Mouse (Mus musculus): ENCODE results near the gene Ncln.

Ncln gene

DNA sequence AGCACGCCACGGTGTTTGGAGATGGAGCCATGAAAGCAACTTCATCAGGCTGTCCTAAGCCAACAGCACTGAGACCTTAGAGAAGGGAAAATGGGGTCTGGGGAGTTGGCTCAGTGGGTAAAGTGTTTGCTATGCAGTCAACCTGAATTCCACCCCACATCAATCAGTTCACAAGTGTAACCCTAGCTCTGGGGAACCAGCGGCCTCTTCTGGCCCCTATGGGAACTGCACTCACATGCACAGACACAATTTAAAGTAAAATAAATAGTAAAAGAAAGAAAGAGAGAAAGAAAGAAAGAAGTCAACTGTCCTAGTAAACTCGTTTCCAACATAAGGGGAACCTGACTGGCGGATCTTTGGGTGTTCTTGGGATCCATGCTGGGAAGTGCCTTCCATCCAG is 17.6 kb upstream of the Ncln start:
- no peak for DNase-seq

DNA sequence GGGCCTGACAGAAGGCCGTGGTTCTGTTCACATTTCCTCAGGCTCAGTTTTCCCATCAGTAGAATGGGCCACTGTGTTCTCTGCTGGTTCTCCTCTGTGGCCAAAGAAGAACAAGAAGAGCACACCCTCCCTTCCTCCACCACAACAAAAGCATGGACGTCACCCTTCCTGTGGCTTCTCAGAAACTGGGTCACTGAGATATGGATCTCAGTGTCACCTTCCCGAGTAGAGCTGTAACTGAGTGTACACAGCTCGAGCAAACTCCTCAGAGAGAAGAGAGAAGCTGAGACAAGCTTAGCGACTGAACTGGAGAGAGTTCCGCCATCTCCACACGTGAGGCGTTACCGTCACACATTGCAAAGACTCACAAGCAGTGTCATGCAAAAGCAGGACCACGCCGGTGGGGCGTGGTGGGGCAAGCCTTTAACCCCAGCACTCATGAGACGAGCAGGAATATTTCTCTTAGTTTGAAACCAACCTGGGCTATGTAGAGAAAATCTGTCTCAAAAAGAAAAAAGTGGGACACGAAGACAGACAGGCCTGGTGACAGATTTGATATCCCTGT is 14.1 kb upstream of the Ncln start:
- no peak for DNase-seq

DNA sequence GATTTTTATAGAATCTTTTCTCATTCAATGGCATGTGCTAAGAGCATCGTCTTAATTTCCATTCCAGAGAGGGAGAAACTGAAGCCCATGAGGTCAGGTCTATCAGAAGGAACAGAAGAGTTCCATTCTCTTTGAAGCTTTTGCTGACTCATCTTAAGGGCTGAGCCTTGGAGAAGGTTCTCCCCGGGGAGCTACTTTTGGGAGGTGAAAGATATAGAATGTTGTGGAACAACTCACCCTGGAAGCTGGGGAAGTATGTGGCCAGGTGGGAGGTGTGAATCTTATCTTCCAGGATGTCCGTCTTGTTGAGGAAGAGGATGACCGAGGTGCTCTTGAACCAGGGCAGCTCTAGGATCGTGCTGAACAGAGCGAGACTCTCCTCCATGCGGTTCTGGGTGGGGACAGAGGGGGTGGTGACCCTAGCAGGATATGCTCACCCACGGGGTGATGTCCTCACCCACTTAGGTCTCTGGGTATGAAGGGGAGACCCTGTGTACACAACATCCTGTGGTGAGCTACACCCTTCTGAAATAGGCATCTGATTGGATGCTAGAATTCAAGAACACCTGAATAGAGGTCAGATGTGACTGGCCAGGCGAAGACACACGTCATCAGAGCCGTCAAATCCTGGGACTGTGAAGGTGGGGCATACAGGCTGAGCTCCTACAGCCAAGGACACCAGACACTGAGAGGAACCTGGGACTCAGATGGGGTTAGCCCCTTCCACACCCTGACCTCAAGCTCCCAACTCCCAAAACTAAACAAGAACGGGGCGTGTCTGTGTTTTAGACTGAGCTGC is 11.7 kb upstream of the Ncln start:
- no peak for DNase-seq

DNA sequence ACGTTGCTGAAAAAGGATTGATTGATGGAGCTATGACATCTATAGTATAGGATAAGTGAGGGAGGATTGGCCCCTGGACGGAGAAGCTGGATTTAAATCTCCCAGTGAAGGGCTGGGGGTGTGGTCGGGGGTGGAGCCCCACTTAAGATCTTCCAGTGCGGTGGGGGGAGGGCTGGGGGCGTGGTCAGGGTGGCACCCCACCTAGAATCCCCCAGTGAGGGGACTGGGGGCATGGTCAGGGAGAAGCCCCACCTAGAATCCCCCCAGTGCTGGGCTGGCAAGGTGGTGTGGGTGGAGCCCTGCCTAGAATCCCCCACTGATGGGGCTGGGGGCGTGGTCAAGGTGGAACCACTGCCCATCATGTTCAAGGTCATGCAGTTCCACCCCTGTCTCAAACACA is 10.9 kb upstream of the Ncln start:
- DNase-seq, result no peak

DNA sequence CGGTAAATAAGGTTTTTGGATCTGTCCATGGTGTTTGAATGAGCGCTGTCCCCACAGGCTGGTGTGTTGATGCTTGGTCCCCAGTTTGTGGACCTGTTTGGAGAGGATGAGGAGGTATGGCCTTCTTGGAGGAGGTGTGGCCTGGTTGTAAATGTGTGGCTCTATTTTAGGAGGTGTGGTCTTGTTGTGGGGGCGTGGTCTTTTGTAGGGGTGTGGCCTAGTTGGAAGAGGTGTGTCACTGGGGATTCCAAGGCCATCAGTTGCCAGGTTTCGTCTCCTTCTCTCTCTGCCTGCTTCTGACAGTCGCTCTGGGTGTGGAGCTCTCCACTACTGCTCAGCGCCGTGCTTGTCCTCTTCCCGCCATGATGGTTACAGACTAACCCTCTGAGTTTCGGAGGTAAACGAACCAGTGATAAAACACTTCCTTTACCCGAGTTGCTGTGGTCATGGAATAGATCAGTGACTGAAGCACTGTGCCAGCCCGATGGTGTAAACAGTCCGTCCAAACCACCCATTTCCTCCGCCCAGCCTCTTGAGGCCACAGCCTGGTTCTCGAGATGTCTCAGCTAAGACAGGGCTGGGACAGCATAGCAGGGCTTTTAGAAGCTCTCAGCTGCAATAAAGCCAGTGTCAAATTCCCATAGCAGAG is 8.9 kb upstream of the Ncln start:
- DNase-seq, result no peak

DNA sequence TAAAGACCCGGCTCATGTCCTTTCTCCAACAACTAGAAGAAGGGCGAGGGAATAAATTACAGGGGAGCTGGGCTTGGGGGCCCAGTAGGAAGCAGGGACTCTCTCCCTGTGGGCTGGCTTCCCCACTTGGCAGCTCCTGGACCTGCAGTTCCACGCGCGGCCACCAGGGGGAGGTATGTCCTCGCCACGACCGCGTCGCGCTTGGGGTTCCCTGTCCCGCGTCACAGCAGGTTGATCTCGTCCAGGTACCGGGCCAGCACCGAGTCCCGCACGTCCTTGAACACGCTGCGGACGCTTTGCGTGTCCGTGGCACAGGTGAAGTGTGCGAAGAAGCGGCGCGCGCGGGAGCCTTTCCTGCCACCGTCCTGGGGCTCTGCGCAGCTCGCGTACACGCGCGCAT is 6.5 kb upstream of the Ncln start:
- DNase-seq, result peak; percentile 87 to 92

DNA sequence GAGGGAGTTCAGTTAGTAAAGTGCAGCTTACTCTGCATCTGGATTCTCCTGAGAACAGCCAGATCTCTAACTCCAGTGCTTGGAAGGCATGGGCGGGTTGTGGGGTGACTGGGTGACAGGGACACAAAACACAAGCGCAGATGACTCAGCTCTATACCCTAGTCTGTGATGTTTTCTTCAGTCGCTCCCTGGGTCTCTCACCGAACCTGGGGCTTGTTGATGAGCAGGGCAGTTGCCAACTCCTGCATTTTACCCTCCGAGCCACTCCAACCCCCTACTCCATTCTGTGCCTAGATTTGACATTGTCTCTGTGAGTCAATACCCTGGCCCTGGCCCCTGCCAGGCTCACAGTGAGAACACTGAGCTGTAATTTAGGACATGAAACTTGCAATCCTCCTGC is 5.7 kb upstream of the Ncln start:
- DNase-seq, result no peak

DNA sequence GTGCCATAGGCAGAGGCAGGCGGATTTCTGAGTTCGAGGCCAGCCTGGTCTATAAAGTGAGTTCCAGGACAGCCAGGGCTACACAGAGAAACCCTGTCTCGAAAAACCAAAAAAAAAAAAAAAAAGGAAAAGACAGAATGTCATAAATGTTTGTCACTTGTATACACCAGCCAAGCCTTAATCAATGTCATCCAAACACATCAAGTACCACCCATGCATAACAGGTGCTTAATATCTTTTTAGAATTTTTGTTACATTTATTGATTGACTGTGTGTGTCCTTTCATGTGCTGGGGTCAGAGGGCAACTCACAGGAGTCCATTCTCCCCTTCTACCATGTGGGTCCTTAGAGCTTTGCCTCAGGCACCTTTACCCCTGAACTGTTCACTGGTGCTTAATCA is 3.8 kb upstream of the Ncln start, which contains the start of gene S1pr4:
Gene S1pr4 (minus strand): TSS at position 101 of the 400 bp plus-strand sequence.
- no peak for DNase-seq

DNA sequence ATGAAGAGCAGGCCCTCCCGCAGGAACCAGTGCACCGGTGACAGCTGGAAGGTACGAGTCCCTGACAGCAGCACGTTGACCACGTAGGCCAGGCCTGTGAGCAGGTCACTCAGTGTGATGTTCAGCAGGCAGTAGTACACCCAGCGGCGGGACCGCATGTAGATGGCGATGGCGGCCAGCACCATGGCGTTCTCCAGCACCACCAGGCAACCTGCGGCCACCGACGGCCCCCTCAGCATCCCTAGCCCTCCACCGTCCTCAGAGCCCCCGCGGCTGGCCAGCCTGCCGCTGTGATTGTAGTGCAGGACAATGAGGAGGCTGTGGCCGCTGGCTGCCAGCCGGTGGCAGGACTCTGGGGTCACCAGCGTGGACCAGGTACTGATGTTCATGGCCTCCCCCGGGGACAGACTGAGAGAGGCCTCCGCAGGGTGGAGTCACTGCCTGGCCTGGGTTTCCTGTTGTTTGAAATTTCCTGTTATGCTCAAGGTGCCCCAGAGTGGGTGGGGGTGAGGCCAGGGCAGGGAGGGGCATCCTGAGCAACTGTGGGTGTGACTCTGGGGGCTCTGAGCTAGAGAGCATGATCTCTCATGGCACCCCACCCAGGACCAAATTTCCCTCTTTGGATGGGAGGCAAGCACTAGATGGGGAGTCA is 3.2 kb upstream of the Ncln start:
- peak; percentile 53 to 75 for DNase-seq

DNA sequence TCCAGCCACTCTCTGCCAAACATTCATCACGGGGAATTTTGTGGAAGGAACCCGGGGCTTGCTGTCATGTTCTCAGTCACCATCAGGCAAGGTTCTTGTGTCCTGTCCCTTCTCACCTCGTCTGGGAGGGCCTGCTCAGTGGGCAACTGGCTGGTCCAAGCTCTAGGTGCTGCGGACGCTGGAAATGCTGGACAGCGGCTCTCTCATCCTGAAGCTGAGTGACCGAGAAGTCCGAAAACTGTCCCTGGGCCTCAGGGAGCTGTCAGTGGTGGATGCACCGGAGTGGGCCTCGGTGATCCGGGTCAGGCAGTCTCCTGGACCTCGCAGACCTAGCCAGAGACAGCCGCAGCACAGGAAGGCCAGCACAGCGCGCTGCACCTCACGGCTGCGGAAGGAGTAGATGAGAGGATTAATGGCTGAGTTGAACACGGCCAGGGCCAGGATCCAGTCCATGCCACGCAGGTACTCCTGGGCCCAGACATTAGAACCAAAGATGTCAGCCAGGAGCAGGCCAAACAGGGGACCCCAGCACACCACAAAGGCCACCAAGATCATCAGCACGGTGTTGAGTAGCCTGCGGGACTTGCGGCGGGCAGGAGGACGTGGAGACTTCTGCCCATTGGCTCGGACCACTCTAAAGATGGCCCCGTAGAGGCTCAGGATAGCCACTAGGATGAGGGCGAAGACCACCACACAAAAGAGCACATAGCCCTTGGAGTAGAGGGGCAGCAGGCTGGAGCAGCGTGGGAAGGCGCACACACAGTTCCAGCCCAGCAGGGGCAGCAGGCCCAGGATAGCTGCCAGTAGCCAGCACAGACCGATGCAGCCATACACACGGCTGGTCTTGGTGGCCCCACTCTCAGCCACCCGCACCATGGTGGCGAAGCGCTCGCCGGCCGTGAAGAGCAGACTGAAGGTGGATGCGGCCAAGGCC is 2.4 kb upstream of the Ncln start:
- peak in 1 of 2 experiments; percentile 38 for DNase-seq

DNA sequence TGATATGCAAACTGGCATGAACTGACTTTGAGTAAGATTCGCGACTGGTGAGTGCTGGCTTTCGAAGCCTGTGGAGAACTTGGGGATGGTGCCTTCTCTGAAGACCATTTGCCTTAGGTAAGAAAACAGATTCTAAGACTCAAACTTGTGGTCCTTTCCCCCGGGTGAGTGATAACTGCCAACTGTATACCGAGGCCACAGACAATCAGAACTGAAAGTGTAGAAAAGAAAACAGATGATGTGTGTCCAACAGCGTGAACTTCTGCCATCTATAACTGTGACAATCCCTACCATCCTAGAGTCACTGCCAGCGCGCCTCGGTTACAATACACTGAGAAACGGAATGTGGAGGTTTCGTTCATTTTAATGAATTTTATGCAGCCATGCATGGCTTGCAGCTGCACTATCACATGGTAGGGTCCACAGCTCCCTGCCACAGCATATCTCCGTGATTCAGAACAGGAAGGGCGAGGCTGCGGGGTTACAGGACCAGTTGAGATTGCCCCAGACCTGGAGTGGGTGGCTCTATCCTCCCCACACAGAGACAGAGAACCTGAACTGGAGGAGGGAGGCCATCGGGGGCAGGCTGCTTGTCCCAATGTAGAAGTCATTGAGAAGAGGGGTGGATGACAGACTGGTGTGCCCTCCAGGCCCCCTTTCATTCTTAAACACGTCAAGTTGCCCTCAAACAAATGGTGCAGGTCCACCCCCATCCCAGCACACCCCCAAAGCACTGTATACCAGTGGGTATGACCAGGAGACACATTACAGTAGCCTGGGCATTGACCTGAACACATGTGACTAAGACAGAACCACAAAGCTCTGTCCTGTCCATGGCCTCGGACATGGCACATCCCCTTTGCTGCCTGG is 1.4 kb upstream of the Ncln start:
- no peak for DNase-seq

DNA sequence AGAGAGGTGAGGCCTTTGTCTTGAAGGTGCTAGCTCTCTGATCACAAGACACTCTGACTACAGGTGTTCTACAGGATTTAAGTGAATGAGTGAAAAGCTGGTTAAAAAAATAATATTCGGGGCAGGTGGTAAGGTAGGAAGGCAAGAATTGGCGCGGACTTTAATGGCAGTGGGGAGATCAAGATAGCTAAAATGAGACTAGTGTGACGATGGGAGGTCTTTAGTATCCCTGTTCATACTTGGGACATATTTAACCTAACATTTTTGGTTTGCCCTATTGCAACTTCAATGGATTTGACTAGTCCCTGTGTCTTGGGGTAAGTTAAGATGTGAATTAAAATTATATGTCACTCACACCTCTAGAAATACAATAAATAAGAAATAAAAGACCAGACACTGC is 777 bp upstream of the Ncln start:
- no peak for DNase-seq

DNA sequence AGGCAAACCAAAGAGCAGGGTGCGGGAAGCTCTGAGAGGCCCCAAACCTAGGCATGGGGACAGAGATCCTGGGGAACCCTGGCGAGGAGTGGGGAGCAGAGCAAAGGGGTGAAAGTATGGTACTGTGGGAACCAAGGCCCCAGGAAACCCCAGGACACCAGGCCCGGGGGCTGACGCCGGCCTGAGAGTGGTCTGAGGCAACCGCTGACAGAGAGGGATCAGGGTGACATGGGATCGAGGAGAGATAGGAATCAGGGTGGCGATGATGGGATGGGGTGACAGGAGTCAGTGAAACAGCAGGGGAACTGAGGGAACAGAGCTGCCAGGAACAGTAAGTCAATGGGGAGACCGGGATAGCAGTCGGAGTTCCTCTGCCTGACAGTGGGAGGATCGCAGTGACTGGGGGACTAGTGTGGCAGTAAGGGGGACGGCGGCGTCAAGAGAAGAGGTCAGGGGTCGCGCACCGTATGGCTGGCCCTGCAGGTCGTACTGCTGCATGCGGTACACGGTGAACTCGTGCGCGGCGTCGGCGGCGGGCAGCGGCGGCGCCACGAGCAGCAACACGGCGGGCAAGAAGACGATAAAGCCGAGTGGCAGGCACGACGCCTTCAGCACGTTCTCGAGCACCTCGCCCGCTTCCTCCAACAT is 452 bp downstream of the Ncln start:
- DNase-seq, result peak in 1 of 2 experiments; percentile 28

DNA sequence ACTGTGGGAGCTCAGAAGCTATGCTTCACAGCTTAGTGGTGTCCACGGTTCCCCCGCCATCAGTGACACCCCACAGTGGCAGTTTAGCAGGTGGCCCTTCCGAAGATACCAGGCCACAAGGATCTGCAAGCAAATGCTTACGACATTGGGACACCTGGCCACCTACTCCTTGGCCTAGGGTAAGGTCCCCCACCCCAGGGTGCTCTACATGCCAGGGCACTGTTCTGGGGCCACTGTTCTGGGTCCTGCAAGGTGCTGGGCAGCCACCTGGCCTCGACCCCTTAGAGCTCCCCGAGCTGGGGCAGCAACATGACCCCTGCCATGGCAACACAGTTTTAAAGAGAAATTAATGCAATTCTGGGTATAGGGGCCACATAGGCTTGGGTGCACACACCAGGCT is 1.0 kb downstream of the Ncln start:
- DNase-seq, result peak in 1 of 2 experiments; percentile 39

DNA sequence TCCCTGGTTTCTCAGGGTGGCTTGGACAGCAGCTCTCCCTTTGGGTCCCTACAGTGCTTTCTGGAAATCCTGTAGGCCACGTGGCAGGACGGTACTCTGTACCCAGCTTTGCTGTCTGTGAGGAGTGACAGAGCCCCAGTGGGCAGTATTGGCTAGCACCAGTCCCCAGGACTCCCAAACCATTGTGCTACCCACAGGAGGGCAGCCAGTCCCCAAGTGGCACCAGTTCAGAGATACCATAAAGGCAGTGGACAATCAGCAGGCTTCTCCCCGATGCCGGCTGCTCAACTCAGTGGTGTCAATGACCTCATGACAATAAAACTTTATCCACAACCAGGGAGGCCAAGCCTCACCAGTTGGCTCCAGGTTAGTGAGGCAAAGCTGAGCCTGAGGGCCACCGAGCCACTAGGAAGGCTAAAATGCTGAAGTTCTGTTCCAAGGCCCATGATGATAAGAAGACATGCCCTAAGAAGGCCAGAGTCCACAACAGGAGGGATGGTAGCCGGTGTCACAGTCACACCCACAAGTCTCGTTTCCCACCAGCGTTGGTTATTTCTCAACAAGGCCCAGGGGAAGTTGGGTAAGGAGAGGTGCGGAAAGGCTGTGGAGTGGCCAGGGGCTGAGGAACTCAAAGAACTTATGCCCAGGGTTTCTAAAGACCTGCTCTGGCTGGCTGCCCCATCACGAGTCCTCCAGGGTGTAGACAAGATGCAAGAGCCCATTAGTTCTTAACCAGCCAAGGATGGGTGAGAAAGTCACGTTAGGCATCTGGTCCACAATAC is 1.7 kb downstream of the Ncln start:
- DNase-seq, result no peak

DNA sequence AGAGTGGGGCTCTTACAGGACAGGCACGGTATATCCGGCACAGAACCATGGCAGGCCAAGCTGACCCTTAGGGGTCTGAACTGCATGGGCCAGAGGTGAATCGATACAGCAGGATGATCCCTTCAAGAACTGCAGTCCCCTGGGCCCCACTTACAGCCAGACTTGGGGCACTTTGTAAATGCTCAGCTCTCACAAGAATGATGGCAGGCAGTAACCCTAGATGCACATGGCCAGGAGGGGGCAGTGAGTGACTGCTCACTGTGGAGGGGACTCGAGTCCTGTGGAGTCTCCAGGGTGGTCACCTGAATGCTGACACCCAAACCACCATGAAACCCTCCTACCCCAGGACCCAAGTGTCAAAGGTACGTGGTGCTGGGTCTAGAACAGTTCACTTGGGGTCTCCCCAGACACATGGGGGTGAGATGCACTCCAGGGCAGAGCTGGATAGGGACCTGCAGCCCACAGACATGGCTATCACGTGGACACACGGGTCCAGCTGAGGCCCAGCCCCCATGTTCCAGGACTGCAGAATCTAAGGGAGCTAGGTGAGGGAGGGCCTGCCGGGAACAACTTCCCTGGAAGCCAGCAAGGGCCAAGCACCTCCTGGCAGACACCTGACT is 2.5 kb downstream of the Ncln start:
- no peak for DNase-seq

DNA sequence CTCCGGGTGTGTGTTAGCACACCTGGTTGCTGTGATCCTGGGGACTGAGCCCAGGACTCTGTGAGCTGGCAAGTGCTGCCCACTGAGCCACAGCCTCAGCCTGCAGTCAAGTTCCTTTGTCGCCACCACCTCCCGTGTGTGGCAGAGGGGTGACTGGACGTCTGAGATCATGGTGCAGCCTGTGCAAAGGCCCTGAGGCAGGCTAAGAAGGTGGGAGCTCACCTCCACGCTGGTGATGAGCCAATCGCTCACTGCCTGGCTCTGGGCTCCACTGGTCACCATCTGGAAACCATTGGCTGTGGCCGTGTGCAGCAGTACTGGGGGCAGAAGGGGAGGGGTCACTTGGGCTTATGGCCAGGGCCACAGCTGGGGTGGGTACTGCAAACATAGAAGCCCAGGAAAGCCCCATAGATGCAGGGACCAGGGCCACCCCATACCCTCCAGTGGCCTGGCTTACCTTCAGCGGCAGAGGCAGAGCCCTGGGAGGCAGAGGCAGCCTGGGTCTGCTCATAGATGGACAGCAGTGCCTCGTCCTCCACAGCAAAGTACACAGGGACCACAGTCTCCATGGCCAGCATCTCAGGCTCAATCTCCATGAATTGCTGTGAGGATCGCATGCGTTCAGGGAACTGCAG is 3.5 kb downstream of the Ncln start:
- DNase-seq, result no peak

DNA sequence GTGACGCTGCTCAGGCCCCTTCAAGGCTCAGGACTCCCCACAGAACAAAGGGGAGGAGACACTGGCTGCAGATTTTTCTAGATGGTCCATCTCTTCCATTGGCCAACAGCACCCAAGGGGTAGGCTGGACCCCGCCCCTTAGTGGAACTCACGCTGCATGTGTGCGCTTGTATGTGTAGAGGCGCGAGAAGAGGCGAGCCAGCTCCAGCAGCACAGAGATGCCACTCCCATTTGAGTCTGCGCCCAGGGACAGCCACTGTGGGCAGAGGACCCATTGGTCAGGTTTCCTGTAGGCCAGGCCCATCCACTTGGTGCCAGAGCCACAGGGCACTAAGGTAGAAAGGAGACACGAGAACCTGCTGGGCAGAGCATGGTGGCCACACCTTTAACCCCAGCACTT is 5.2 kb downstream of the Ncln start:
- no peak for DNase-seq

DNA sequence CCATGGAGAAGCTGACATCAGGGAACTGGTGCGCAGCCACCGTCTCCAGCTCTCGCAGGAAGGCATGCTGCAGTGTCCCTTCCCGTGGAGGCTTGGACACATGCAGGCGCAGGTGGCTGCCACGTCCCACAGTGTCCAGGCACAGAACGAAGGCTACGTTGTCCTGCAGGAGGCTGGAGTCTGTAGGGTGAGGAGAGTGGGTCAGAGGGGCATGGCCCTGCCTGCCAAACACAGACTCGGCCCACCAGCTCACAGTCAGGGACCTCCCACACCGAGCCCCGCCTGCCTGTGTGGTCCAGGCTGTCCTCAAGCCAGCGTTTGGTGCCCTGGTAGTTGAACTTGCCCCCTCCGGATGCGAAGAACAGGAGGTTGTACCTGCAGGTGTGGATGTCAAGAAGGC is 6.3 kb downstream of the Ncln start:
- no peak for DNase-seq
